Mouse (Mus musculus) CD4-positive helper T cell, adult 2 months (primary cell): Measurements from ENCODE around the gene Olfr509.
"Not testable (repeated sequence)": the region's sequence is repeated elsewhere in the genome, so short reads cannot be mapped to it uniquely, and the experiment has no call there.

Experiments
- DNase-seq: peaks from one replicate; pipeline ENCODE4 v3.0.0-alpha.2; 2012; ENCODE audit warnings: low read depth, missing footprints, low spot score

The Olfr509 gene

DNA sequence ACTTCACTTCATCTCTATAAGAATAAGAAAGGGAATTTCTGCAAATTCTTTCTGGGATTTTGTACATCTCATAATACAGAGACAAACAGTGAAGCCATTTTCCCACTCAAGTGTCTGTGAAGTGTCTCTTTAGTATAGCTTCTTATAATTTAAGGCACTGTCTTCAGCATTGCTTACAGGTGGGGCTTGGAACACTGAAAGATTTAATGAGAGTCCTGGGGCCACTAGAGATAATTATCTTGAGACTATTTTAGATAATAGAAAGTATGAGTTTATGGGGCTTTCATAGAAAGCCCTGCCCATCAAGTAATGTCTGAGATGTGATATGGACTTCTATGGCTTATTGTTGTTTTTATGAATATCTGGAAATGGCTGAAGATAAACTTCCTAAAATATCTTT lies at the start of gene Olfr509:
TSS of gene Olfr509 (minus strand) at position 101 of the 400 bp plus-strand sequence.
- no peak for DNase-seq

DNA sequence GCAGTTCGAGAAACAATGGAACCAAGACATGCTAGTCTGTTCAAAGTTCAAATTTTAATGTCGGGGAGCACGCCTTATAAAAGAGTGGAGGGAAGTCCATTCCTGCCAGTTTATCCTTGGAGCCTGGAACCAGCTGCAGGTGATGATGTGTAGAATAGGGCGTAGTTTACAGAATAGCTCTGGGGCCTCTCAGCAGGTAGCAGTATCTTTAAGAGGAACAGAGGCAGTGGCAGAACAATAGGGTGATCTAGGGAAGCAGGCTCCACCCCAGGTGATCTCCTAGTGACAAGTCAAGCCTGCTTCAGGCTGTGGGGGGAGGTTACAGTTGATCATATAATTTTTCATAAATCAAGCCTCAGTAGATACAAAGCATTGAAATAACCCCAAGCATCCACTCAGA lies 27.2 kb upstream of the Olfr509 start:
- no peak for DNase-seq

DNA sequence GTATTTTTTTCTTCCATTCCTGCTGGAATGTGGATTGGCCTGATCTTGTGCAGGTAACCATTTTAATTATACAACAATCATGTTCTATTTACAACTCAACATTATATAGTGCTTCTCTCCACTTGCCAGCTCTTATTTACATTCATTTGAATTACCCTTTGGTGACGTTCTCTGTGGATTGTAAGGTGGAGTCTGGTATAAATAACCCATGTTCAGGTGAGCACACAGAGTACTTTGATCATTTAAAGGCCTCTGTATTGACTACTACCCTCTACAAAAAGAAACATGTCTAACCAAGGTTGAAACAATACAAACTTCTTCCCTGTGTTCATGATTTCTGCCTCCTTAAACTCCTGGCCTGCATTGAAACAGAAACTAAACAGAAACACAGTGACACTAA lies 19.4 kb upstream of the Olfr509 start:
- no peak for DNase-seq

DNA sequence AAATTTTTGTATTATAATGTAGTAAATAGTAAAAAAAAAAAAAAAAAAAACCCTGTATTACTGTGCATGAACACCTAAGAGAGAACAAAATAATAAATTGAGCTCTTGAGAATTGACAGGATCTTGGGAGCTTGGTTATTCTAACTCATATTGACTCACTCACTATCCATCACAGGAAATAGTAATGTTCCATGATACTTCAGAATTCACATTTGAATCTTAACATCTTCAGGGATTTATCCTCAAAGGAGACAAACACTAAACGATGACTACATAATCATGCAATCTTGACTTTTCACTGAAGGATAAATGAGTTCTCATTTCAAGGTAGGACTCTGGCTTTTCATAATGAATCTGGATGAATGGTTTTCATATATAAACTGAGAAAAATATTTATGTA lies 14.4 kb upstream of the Olfr509 start, which contains the start of gene Olfr510:
TSS of gene Olfr510 (plus strand) at position 301 of the 400 bp plus-strand sequence.
- DNase-seq, result no peak

DNA sequence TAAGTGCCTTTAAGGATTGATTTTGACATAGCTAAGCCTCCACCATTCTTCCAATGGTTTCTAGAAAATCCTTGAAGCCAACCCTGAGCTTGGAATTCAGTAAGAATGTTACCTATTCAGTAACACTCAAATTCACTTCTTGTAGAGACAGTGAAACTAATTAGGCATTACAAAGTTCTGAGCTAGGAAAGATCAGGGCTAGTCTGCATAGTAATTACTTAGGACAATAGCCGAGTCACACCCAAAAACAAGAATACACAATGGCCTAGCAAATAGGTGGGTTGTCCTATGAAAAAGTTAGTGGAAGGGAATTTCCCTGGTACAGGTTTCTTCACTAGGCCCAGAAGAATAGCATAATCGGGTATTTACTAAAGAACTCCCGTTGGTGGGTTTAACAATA lies 10.7 kb upstream of the Olfr509 start:
- DNase-seq, result no peak

DNA sequence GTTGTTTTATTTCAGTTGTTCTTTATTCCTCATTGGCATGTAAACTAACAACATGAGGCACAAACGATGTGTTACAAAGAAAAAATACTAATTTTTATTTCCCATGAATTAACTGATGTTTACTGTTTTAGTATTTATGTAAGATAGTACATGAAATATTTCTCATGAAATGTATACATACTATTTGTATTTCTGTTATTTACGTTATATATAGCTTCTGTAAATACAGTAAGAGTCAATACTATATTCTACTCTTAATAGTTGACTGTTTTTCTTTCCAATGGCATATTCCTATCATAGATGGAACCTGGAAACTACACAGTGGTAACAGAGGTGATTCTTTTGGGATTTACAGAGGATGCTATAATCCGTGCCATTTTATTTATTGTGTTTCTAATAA lies 22.0 kb downstream of the Olfr509 start, which contains the start of gene Olfr508:
TSS of gene Olfr508 (plus strand) at position 301 of the 400 bp plus-strand sequence.
- no peak for DNase-seq

DNA sequence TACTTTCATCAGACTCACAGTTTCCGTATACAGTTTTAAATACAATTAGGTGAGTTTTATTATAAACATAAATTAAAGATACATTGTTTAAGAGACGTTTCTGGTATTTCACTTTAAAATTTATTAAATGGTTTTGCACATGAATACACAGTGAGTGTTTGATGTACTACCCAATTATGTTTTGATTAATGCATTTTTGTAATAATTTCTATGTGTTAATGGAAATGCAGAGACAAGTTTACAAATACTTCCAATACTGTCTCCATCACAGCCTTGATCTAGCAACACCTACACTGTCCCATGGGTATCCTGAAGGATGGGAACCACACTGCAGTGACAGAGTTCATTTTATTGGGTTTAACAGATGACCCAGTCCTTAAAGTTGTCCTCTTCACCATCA lies 30.2 kb downstream of the Olfr509 start, which contains the start of gene Olfr507:
TSS of gene Olfr507 (plus strand) at position 301 of the 400 bp plus-strand sequence.
- no peak for DNase-seq

DNA sequence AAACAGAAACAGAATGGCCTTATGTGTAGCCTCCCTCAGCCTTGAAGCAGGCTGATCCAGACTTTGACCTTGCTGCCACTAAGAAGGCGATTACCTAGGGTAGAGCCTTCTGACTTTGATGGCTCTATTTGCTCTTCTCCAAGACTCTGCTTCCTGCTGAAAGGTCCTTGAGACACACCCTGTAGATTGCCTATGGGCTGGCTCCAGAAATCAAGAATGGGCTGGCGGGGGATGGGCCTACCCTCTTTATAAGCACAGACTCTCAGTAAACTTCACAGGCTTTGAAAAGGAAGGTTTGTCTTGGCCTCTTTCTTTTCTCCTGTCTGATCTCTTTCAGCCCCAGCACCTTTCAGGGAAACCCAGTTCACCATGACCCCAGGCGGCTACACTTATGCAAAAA lies 34.9 kb downstream of the Olfr509 start:
- DNase-seq, result not testable (repeated sequence)

DNA sequence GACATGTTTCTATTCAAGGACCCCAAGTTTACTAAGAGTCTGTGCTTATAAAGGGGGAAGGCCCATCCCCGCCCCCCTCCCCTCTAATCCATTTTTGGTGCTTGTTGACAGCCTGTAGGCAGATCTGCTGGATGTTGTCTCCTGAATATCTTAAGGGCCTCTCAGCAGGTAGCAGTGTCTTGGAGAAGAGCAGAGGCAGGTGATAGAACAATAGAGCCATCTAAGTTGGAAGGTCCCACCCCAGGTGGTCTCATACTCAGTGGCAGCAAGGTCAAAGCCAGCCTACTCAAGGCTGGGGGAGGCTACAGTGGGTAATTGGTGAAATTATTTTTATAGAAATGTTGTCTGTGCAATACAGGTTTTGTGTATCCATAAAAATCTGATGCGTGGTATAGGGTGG lies 37.6 kb downstream of the Olfr509 start:
- no peak for DNase-seq

DNA sequence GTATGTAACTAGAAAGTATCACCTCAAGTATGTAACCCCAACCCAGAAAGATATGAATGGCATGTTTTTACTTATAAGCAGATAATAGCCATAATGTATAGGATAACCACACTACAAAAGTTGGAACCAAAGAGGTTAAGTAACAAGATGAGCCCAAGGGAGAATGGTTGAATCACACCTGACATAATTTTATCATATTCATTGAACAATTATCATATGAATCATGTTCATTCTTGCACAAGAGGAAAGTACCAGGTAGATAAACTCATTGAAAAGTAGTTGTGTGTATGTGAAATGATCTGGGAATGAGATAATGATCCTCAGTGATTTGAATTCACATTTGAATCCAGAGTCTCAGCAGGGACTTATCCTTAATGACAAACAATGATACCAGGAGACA lies 41.2 kb downstream of the Olfr509 start, which contains the start of gene Olfr506:
TSS of gene Olfr506 (plus strand) at position 301 of the 400 bp plus-strand sequence.
- no peak for DNase-seq

DNA sequence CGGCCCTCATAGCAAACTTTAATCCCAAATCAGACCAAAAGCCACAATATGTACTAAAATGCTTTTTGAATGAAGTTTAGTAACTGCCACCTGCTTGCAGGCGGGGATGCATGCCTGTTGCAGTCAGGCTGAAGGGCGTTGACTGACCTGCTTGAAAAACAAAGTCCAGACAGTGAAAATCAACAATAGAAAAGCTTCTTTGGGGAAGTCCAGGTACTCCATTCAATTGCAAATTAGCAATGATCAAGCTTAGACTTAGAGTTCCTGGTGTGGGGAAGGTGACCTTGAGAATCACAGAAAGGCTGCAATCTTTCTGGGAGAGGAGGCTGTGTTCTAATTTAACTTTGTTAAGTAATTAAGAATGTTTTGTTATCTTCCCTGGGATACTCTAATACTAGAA lies 49.8 kb downstream of the Olfr509 start:
- not testable (repeated sequence) for DNase-seq
